Mouse (Mus musculus) layer of hippocampus, adult 18-20 months (tissue): Measurements from ENCODE around the gene Lamp3. TPM values are rescaled to one million over a fixed set of nuclear protein-coding genes. Genes with fewer than 3 reads are reported as not detected.
"Not testable (repeated sequence)": the region's sequence is repeated elsewhere in the genome, so short reads cannot be mapped to it uniquely, and the experiment has no call there.

Source experiments
- DNase-seq, 2 experiments: peaks; one replicate each; pipeline ENCODE4 v3.0.0; 2022; ENCODE audit warnings: low spot score in 2 of 2
- long read RNA-seq: library from polyadenylated mRNA; stranded (forward); transcript quantifications from one replicate; pipeline ENCODE4 v2.0.0, GENCODE M21; 2021
- total RNA-seq, 2 experiments: library from RNA; stranded (reverse); gene quantifications; 2 replicates each; pipeline ENCODE4 v1.2.3; 2021

Gene Lamp3
- under 1 TPM; 0.10 to 0.18 TPM for total RNA-seq
- long read RNA-seq: 0 reads

- no peak for DNase-seq
Observed at GRCm38 (mm10) chr16:19706216-19706615, at the start of gene Lamp3. Lamp3 (minus strand) TSS chr16:19706375.

- DNase-seq: no peak
Observed at GRCm38 (mm10) chr16:19732896-19733295, 26.7 kb upstream of the Lamp3 start.

DNA sequence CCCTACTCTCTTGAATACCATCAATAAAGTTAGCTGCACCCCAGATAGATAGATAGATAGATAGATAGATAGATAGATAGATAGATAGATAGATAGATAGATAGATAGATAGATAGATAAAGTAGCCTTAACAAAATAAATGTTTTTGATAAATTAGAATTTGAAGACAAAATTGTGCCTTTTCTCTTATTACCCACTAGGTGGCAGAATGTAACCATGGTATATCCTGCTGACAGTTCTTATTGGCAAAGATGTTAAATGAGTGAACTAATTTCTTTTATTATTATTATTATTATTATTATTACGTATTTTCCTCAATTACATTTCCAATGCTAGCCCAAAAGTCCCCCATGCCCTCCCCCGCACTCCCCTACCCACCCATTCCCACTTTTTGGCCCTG lies 18.0 kb upstream of the Lamp3 start:
- DNase-seq: not testable (repeated sequence)

- no peak for DNase-seq
Observed at GRCm38 (mm10) chr16:19720959-19721358, 14.8 kb upstream of the Lamp3 start.

GRCm38 (mm10) chr16:19707381-19707780 lies 1.2 kb upstream of the Lamp3 start:
- DNase-seq: no peak

GRCm38 (mm10) chr16:19699207-19699606 lies 7.0 kb downstream of the Lamp3 start:
- DNase-seq: no peak

- no peak for DNase-seq
Observed at GRCm38 (mm10) chr16:19670768-19671357, 35.3 kb downstream of the Lamp3 start.

DNA sequence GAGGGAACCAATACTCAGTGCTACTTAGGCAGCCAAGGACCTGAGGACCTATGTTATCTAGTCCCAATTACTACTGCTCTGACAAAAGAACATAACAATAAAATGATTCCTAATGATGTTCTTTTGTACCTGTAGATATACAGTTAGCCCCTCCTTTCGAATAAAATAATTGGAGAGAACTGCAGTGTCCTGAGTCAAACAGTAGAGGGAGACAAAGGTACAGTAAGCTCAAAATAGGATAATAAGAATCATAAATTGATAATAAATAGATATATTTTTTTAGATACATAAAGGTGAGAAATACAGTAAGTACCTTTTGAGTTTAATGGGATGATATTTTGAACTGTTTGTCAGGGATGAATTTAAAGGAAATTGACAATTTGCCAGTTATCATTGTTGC lies 39.9 kb downstream of the Lamp3 start:
- DNase-seq: peak in 1 of 2 experiments; percentile 1

DNA sequence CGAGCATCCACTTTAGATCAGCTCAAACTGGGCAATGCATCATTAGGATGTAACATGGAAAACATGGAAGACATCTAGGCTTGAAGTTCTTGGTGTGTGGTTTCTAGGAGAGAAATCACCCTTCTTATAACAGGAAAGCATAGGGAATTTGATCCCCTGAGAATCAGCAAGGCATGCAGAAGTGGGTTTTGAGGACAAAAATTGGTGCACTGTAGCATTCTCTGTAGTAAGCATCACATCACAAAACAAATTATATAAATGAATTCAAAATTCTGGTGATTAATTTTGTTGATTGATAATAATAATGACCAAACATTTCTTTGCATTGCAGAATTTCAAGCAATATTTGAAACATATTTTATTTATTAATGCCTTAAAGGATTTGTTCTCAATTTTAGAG lies 76.4 kb downstream of the Lamp3 start, which contains the start of gene Olfr171:
TSS of gene Olfr171 (minus strand) at position 101 of the 400 bp plus-strand sequence.
- DNase-seq: no peak

DNA sequence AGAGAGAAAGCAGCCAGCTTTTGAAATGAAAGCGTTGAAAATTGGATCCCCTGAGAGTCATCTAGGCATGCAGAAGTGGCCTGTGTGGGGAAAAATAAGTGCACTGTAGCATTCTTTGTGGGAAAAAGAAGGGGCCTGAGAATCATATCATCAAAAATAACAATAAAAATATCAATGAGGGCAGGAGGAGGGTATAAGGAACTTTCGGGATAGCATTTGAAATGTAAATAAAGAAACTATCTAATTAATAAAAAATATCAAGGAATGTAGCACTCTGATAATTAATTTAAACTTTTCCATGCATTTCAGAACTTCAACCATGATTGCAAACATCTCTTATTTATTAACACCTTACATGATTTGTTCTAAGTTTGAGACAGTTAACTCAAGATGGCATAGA lies 94.4 kb downstream of the Lamp3 start, which contains the start of gene Olfr170:
TSS of gene Olfr170 (minus strand) at position 101 of the 400 bp plus-strand sequence.
- not testable (repeated sequence) for DNase-seq

Other genes starting within 250 kb of the Lamp3 start
- gene Olfr166, start 222.7 kb downstream of the Lamp3 start, total RNA-seq: not detected
- gene Olfr167, start 184.1 kb downstream of the Lamp3 start, total RNA-seq: not detected
- not detected for gene Olfr168, start 170.8 kb downstream of the Lamp3 start, total RNA-seq
- not detected for gene Olfr169, start 134.6 kb downstream of the Lamp3 start, total RNA-seq
- gene Olfr170, start 94.5 kb downstream of the Lamp3 start, total RNA-seq: not detected
- not detected for gene Olfr171, start 76.5 kb downstream of the Lamp3 start, total RNA-seq
- under 1 TPM; 0.56 to 0.74 TPM for gene B3gnt5, start 53.8 kb upstream of the Lamp3 start, total RNA-seq